Mouse (Mus musculus): ENCODE results near the gene Arhgap23.

Gene Arhgap23

DNA sequence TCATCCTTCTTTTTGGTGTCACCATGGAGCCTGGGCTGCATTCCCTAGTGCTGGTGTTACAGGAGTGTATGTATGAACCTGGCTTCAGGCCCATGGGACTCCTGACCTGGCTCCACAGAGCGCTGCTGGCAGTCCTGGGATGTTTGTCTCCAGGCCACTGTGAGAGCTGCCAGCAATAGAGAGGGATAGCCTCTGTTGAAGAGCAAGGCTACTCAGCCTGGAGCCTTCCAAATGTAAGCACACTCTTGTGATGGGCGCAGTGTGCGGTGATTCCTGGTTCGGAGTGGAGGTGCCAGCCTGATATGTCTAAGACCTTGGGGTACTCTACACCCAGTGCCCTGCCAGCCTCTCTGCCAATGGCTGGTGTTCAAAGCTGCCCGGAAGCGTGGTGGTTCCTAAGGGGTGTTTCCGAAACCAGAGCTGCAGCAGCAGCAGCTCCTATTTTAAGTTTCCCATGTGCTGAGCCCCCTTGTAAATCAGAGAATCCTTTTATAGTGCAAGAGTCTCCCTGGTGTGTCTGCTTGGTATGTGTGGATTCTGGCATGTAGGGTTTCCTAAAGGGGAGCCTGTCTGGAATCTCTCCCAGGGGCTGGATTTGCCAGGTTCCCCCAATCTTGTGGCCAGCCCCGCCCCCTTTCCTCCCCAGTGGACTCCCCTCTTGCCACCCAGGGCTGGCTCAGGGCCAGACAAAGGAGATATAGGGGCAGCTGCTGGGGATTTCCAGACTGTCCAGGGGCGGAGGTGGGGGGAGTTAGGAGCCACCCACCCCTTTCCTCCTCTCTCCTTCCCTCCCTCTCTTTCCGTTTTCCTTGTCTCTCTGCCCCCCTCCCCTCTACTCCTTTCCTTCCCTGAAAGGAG, 9.0 kb upstream of the Arhgap23 start:
- DNase-seq (ENCODE audit: low read depth, low spot score), result no peak

DNA sequence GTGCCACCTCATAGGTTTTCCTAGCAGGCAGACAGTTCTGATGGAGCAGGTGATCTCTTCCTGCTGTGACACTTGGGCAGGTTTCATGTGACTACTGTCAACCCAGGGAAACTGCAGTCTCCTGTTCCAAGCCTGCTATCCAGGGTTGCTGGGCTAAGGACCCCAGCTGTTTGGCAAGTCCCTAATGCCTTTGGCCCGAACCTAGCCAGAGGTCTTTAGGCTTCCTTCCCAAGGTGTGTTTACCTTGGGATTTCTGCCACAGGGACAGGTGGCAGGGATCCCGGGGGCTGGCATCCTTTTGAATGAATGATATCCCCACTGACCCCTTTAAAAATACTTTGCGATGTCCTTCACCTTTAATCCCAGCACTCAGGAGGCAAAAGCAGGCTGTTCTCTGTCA, 7.9 kb upstream of the Arhgap23 start:
- no peak for DNase-seq (ENCODE audit: low read depth, low spot score)

DNA sequence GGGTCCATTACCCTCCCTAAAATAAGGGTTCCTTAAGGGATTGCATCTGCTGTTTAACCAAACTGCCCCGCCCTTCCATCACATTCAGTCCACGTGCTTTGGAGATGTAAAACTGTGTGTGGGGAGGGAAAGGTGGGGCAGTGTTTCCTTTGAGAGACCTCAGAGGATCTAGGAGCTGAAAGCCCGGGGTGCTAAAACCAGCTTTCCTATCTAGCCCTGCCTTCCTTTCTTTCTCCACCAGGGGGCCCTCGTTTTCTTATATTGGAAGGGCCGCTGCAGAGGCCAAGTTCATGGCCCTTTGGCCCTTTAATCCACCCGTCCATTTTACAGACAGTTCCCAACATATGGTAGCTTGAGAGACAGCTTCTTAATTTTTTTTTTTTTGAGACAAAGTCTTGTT, 7.2 kb upstream of the Arhgap23 start:
- peak; percentile 73 for DNase-seq (ENCODE audit: low read depth, low spot score)

DNA sequence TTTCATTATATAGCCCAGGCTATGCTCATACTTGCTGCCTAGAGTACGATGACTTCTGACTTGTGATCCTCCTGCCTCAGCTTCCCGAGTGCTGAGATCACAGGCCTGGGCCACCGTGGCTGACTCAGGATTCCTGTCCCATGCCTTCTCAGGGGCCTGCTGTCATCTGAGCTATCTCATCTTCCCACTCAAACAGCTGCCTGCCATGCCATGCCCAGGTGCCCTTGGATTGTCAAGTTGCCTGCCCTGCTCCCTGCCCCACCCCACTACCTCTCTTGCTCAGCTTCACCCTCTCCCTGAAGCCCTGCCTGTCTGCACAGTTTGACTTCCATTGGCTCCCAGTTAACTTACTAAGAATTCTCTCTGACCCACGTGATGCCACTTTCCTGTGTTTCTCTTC, 4.4 kb upstream of the Arhgap23 start:
- DNase-seq (ENCODE audit: low read depth, low spot score), result no peak

DNA sequence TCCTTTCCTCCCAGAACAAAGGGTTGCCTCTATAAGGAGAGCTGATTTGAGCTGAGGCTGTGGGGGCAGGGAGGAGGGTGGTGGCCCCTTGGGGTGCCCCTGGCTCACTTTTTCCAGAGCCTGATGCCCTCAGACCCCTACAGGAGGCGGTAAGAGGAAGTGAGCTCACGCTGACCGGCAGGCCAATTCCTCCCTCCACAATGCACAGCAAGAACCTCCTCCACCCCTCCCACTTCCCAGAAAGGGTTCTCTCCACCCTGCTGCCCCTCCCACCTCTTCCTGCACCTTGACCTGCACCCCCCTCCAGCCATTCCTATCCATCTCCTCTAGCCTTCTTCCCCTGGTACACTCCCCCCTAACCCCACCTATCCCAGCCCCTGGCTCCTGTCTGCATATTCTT, 3.2 kb upstream of the Arhgap23 start:
- DNase-seq (ENCODE audit: low read depth, low spot score), result no peak

DNA sequence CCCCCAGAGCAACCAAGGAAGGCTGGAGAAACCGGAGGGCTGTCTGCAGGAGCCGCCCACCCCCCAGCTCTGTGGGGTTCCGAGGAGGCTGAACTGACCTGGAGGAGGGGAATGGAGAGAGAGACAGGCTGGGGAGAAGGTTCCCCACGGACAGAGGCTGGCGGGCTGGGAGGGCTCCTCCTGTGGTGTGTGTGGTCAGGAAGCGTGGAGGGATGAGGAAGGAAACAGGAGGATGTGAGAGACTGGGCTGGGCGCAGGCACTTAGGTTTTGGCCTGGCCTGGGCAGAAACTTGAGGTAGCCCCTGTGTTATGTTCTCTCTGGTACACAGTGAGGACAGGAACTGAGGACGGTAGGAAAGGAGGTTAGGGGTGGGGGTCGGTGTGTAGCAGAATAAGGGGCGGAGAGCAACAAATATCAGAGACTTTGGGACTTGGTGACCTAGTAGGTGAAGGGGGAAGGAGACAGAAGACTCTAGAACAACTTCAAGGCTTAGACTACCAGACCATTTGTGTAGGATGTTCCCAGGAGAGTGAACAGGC, 2.5 kb upstream of the Arhgap23 start:
- no peak for DNase-seq (ENCODE audit: low read depth, low spot score)

DNA sequence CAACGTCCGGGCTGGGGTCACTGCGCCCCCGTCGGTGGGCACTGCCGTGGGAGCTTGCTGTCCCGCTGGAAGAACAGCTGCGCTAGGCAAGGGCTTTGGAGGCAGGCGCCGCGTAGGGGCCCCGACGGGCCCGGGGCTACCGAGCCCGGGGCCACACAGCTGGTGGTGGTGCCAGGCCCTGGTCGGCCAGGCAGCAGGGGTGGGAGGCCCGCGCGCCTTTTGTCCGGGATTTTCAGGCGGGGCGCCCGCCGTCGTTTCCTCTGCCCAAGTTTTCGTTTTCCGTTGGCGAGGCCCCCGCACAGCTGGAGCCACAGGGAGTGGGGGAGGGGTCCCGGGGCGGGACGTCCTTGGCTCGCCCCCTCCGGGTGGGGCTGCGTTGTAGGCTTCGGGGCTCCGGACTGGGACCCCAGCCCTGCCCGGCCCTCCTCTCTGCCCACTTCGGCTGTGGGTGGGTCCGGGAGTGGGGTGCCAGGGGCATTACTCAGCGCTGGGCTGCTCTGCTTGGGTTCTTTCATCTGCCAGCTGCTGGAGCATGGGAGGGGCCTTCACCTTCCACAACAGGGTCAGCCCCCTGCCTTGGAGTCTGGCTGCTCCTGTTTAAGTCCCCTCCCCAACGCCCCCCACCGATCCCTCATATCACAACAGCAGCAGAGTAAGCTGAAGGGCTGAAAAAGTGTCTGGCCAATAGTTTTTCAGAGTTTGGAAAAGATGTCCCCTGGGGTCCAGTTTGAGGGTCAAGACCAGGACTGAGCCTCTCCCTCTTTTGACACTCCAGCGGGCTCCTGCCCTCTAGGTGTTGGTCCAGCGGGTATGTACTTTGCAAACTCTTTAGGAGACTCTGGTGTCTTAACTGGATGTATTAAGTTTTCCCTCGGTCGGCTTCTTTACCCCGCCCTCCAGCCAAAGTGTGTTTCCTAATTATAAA, 641 bp downstream of the Arhgap23 start:
- no peak for DNase-seq (ENCODE audit: low read depth, low spot score)

DNA sequence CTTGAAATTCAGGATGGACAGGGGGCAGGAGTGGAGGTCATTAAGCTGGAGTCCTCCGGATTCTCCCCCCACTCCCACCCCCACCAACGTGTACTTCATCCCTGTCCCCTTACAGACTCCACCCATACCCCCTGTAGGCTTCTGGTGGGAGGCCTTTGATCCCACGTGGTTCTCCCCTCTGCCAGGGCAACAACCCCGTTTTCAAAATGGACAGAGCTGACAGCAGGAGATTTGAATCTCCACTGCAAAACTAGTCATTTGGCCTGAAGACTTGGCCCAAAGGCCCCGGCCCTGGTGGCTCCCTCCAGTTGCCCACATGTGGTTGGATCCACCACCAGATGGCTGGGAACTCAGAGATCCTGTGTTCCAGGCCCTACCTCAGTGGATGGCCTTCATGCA, 1.3 kb downstream of the Arhgap23 start:
- DNase-seq (ENCODE audit: low read depth, low spot score), result no peak

DNA sequence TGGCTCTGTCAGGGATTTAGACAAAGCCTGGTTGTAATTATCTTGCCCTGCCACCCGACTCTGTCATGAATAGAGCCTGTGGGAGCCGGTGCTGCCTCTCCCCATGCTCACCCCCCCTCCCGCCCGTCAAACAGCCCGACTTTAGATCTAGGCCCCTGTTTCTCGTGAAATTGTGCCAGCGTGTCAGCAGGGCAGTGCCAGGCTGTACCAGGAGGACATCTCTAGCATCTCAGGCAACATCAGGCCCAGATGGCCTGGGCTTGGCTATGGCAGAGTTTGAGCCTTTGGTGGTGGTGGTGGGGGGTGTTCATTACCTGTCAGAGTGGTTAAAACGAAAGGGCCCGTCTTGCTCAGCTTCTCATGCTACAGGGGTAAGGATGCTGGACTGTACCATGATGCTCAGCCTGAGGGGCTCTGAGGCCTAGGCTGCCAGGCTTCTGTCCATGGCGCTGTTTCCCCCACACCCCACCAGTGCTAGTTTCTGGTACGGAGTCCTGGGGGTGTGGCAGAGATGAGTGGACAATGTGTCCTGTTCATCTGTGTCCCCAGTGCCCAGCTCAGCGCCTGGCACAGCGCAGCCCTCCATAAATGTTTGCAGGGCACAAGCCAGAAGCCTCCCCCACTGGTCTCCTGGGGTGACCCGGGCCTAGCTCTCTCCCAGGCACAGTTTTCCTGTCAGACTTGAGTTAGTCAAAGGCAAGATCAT, 3.7 kb downstream of the Arhgap23 start:
- DNase-seq (ENCODE audit: low read depth, low spot score), result no peak

DNA sequence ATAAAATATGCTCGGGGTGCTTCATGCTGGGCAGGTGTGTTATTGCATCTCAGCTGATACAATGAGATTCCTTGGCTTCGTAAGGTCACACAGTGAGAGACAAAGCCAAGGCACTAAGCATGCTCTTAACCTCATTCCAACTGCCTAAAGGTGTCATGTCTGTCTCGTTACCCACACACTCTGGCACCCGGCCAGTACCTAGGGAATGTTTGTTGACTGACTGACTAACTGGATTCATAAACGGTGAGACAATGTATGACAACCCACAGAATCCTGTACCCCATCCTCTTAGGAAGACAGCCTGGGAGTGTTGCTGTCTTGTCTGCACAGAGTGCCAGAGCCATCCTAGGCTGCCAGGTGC, 4.2 kb downstream of the Arhgap23 start:
- no peak for DNase-seq (ENCODE audit: low read depth, low spot score)

DNA sequence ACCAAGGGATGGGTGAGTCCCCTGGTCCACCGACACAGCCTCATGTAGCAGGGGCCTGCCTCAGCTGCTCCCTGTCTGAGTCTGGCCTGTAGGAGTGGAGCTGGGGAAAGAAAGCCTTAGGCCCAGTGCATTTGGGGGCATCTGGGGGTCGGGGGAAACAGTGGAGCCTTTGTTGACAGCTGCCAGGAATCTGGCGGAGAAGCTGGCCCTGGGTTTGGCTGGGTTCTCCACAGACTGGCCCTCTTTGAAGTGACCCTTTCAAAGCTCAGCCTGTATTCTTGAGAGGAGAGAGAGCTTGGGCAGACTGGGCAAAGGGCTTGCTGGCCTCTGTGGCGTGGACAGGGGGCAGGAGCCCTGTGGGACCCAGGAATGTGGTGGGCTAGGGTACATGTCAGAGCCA, 7.2 kb downstream of the Arhgap23 start:
- no peak for DNase-seq (ENCODE audit: low read depth, low spot score)

DNA sequence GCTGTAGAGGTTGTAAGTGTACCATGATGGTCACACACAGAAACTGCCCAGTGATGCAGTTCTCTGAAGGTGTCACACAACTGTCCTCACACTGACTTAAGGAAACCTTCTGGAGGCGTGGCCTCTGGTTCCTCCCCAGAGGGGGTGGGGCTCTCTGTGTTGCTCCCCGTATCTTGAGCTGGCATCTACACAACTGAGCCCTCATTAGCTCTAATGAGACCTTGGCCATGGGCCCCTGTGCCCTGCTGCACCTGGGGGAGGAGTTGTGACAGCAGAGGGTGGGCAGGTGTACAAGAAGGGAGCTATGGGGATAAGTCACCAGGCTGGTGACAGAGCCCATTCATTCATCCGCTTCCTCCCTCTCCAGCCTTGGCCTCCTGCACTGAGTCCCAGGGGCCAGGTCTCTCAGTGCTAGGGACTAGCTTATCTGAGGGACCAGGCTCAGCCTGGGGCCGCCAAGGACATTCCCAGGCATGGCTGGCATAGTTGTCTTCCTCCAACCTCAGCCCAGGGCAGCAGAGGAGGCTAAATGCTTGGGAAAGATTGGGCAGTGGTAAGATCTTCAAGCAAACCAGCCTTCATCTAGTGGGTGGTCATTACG, 8.9 kb downstream of the Arhgap23 start:
- DNase-seq (ENCODE audit: low read depth, low spot score), result peak; percentile 81

DNA sequence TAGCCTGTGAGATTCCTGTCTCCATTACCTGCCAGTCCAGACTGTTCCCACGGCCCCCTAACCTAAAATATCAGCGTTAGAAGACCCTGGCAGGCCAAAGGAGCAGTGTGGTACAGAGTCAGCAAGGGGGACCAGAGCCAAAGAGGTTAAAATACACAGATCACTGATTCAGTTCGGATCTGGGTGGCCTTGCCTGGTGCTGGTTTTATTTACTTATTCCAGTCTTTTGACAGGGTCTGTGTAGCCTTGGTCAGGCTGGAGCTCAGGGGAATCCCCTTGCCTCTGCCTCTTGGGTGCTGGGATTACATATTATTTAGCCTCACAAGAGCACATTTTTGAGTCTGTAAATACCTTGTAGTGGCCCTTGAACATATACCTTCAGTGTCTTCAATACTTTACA, 9.5 kb downstream of the Arhgap23 start:
- no peak for DNase-seq (ENCODE audit: low read depth, low spot score)

DNA sequence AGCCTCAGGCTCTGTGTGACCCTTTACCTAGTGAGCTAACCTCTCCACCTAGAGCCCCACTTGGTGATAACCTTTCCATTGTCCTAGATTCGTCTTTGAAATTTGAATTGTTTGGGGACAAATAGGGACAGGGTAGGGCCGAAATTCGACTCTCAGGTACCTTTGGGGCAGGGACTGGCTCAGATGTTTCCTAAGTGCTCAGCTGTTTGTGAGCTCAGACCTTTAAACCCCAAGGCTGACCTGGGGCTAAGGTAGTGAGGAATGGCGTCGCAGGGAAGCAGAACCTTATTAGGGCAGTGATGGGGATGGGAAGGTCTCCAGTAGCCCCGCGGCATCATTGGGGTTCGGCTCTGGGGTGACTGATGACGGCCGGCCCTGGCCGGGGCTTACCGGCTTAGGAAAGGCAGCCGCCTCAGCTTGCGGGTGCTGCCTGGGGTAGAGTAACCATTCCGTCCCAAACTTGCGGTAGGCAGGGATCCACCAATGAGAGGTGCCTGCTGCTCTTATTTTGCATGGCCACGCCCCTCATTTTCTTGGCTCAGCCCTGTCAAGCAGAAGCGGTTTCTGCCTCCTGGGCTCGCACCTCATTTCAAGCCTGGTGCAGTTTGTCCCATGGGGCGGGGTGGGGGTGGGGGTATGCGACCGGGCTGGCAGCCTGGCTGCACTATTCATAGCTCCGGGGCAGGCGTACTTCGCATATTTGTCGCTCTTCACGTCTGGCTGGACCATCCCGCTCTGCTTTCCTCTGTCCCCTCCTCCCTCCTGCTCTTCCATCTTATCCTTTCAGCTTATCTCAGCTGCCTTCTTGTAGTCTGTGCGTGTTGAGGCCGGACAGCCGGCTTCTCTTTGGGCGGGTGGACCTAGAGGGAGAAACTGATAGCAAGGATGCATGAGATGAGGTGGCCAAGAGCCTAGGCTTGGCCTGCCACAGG, 12.7 kb downstream of the Arhgap23 start:
- peak; percentile 89 for DNase-seq (ENCODE audit: low read depth, low spot score)

DNA sequence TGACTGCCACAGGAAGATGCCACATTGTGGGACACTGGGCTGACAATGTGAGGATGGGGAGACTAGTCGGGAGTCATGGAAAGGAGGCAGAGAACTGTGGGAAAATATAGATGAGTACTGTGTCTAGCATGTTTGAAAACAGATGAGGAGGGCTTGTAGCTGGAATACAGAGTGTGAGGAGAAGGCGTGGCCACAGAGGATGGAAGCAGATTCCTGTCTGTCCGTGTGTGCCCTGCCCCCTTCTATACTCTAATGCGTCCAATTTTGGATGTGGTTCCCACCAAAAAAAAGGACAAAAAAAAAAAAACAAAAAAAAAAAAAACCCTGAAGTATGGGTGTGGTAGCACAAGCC, 13.4 kb downstream of the Arhgap23 start:
- no peak for DNase-seq (ENCODE audit: low read depth, low spot score)

DNA sequence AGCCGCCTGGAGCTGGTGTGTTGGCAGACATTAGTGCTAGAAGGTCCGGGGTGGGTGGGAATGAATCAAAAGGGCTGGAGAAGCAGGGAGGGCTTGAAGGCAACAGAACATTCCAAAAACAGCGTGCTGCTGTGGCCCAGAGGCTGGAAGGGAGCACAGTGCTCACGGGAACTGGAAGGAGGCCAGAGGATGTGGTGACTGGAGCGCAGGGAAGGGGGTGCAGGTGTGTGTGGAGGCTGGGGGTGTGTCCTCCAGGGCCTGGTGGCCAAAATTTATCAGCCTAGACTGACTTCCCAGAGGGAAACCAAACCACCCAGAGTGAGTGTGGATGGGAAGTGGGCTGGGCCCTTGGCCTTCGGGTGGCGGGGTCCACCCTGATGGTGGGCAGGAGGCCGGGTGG, 14.3 kb downstream of the Arhgap23 start:
- no peak for DNase-seq (ENCODE audit: low read depth, low spot score)

DNA sequence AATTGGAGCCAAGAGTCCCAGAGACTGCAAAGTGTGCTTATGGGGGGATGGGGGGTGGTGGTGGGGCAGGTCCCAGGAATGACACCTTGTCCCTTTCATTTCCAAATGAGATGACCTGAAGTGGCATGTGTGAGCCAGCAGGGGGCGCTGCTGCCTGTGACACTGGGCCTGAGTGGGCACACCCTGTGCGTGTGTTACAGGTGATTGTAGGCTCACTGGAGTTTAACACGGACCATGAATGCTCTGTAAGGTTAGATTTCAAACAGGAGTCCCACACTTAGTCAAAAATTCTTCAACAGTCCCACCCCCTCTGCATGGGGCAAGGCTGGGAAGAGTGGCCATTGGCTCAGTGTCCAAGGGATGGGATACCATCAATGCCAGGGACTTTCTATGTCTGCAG, 16.7 kb downstream of the Arhgap23 start:
- DNase-seq (ENCODE audit: low read depth, low spot score), result peak; percentile 74

DNA sequence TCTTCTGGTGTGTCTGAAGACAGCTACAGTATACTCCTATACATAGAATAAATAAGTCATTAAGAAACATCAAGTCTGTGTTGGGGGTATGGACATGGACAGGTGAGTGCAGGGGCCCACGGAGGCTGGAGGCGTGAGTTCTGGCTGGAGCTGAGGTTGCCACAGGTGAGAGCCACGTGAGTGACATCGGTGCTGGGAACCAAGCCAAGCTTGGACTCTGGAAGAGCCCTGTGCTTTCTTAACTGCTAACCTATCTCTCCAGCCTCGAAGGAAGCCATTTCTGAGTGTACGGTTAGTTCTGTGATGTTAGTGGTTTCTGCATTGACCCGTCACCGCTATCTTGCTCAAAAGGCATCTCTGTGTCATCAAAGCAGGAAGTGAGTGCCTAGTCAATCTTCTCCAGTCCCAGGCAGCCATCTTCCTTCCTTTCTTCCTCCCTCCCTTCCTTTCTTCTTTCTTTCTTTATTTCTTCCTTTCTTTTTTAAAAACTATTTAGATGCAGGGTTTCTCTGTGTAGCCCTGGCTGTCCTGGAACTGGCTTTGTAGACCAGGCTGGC, 17.7 kb downstream of the Arhgap23 start:
- DNase-seq (ENCODE audit: low read depth, low spot score), result no peak

DNA sequence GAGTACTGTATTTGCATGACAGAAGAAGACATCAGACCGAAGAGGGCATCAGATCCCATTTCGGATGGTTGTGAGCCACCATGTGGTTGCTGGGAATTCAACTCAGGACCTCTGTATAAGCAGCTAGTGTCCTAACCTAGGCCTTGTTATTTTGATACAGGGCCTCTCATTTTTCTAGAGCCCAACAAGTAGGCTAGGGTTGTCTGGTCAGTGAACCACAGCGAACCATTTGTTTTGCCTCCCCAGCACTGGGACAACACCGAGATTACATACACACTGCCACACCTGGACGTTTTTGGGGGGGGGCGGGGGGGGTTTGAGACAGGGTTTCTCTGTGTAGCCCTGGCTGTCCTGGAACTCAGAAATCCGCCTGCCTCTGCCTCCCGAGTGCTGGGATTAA, 18.8 kb downstream of the Arhgap23 start:
- no peak for DNase-seq (ENCODE audit: low read depth, low spot score)
